14 mouse cellular contexts compared by ENCODE assay signal in genomic region chr19:10345696-10346095, GRCm38 (mm10). TPM values are rescaled to one million over a fixed set of nuclear protein-coding genes. Genes with fewer than 3 reads are reported as not detected.
DNase-seq lines count a peak whose midpoint lies in the region; ATAC-seq and TF ChIP-seq lines count a peak whose summit lies in the region.
"Had no signal": no experiment of that assay in that cellular context is flagged by ENCODE, and none has a peak within 500 bp of the region (broad histone marks: within the 10 kb centered on the region; RNA-seq: fewer than 3 reads in every experiment).

No protein-coding gene starts in this region.

- DNase-seq in kidney, adult 9 months, result no peak
- no peak for DNase-seq in midbrain, embryonic 10.5 days (ENCODE audit: low spot score)
- no peak for DNase-seq in liver, embryonic 11.5 days (ENCODE audit: low spot score)
- no peak for DNase-seq in adrenal gland, postnatal 36 days
- DNase-seq: adrenal gland, adult 2 months; cerebellum, adult 8-10 months; embryo, embryonic 11 days; lung, adult 18-20 months had no signal

- no peak overlapping the region for H3K4me2 ChIP-seq in kidney, embryonic 15.5 days
- no peak overlapping the region for H3K4me2 ChIP-seq in midbrain, embryonic 13.5 days (replicated peaks)
- H3K4me2 ChIP-seq in liver, embryonic 11.5 days, result no peak overlapping the region
- H3K4me2 ChIP-seq: heart, embryonic 15.5 days; hindbrain, embryonic 12.5 days; midbrain, embryonic 12.5 days had no signal

- no peak overlapping the region for H3K9ac ChIP-seq in kidney, embryonic 15.5 days
- no peak overlapping the region for H3K9ac ChIP-seq in midbrain, embryonic 13.5 days (replicated peaks)
- no peak overlapping the region for H3K9ac ChIP-seq in ES-Bruce4 (ENCODE audit: low read depth, poor library complexity, severe bottlenecking)
- H3K9ac ChIP-seq in liver, embryonic 11.5 days (ENCODE audit: low read depth, low read length), result no peak overlapping the region
- H3K9ac ChIP-seq: heart, embryonic 15.5 days; hindbrain, embryonic 12.5 days; midbrain, embryonic 12.5 days had no signal

- H3K9me3 ChIP-seq in kidney, embryonic 15.5 days (replicated peaks), result no peaks in the 10 kb centered on the region
- no peaks in the 10 kb centered on the region for H3K9me3 ChIP-seq in midbrain, embryonic 10.5 days (replicated peaks)
- peaks cover 3% of the 10 kb centered on the region; the same call in 1 of the 2 replicates for H3K9me3 ChIP-seq in midbrain, embryonic 13.5 days
- no peaks in the 10 kb centered on the region for H3K9me3 ChIP-seq in ES-Bruce4 (replicated peaks; ENCODE audit: control insufficient read depth, insufficient read depth, low read length, poor library complexity, severe bottlenecking)
- H3K9me3 ChIP-seq in liver, embryonic 11.5 days (ENCODE audit: control insufficient read depth, low read length), result no peaks in the 10 kb centered on the region
- H3K9me3 ChIP-seq: heart, embryonic 15.5 days; hindbrain, embryonic 12.5 days had no signal

- H3K4me1 ChIP-seq in kidney, embryonic 15.5 days, result peaks cover 18% of the 10 kb centered on the region
- H3K4me1 ChIP-seq in midbrain, embryonic 10.5 days, result peaks cover 55% of the 10 kb centered on the region
- H3K4me1 ChIP-seq in midbrain, embryonic 13.5 days (replicated peaks), result peaks cover 39% of the 10 kb centered on the region
- H3K4me1 ChIP-seq in ES-Bruce4 (ENCODE audit: control insufficient read depth, insufficient read depth, low read length), result peaks cover 2% of the 10 kb centered on the region
- H3K4me1 ChIP-seq in liver, embryonic 11.5 days (replicated peaks; ENCODE audit: control insufficient read depth, insufficient read depth, low read length), result no peaks in the 10 kb centered on the region

- TF ChIP-seq POLR2A in ES-Bruce4 (IDR thresholded peaks at IDR 0.05; ENCODE audit: insufficient read depth, low read length), result no peak

- no peak overlapping the region for H3K27ac ChIP-seq in kidney, embryonic 15.5 days
- H3K27ac ChIP-seq in midbrain, embryonic 10.5 days (replicated peaks), result peak overlapping the region; percentile 39; the same call in 1 of the 2 replicates
- no peak overlapping the region for H3K27ac ChIP-seq in midbrain, embryonic 13.5 days
- no peak overlapping the region for H3K27ac ChIP-seq in ES-Bruce4 (ENCODE audit: insufficient read depth, low read length)
- no peak overlapping the region for H3K27ac ChIP-seq in liver, embryonic 11.5 days (ENCODE audit: low read depth, low read length)
- H3K27ac ChIP-seq: heart, embryonic 15.5 days; hindbrain, embryonic 12.5 days; midbrain, embryonic 12.5 days had no signal

- no peak overlapping the region for H3K4me3 ChIP-seq in kidney, embryonic 15.5 days (replicated peaks)
- H3K4me3 ChIP-seq in midbrain, embryonic 10.5 days, result no peak overlapping the region
- H3K4me3 ChIP-seq in midbrain, embryonic 13.5 days (replicated peaks), result no peak overlapping the region
- H3K4me3 ChIP-seq in ES-Bruce4 (ENCODE audit: low read depth, low read length), result peak overlapping the region; percentile 2; the same call in 1 of the 2 replicates
- no peak overlapping the region for H3K4me3 ChIP-seq in liver, embryonic 11.5 days (ENCODE audit: low read depth, low read length)
- H3K4me3 ChIP-seq: heart, embryonic 15.5 days; hindbrain, embryonic 12.5 days; midbrain, embryonic 12.5 days had no signal

- 36% methylated on average over 12 of the region's 12 CpGs for WGBS in kidney, embryonic 15.5 days
- WGBS in midbrain, embryonic 10.5 days, result 48% methylated on average over 12 of the region's 12 CpGs
- 44% methylated on average over 12 of the region's 12 CpGs for WGBS in midbrain, embryonic 13.5 days
- WGBS in liver, embryonic 11.5 days, result 24% methylated on average over 12 of the region's 12 CpGs

- no peaks in the 10 kb centered on the region for H3K36me3 ChIP-seq in kidney, embryonic 15.5 days
- no peaks in the 10 kb centered on the region for H3K36me3 ChIP-seq in midbrain, embryonic 10.5 days
- no peaks in the 10 kb centered on the region for H3K36me3 ChIP-seq in midbrain, embryonic 13.5 days
- H3K36me3 ChIP-seq in ES-Bruce4 (ENCODE audit: control insufficient read depth, insufficient read depth, low read length, poor library complexity, severe bottlenecking), result no peaks in the 10 kb centered on the region
- no peaks in the 10 kb centered on the region for H3K36me3 ChIP-seq in liver, embryonic 11.5 days (ENCODE audit: control insufficient read depth, insufficient read depth, low read length)
- H3K36me3 ChIP-seq: heart, embryonic 15.5 days; hindbrain, embryonic 12.5 days; midbrain, embryonic 12.5 days had no signal

- ATAC-seq in kidney, embryonic 15.5 days (replicated peaks; ENCODE audit: low FRiP score), result peak; percentile 41; the same call in 1 of the 2 replicates
- ATAC-seq in midbrain, embryonic 13.5 days, result no peak
- peak; percentile 41; the same call in 1 of the 2 replicates for ATAC-seq in liver, embryonic 11.5 days (replicated peaks; ENCODE audit: low FRiP score)

- no peak for TF ChIP-seq CTCF in ES-Bruce4 (IDR thresholded peaks at IDR 0.05; ENCODE audit: low read depth, low read length)

- peaks cover 20% of the 10 kb centered on the region for H3K27me3 ChIP-seq in kidney, embryonic 15.5 days
- H3K27me3 ChIP-seq in midbrain, embryonic 10.5 days (ENCODE audit: low read depth, poor library complexity, severe bottlenecking), result peaks cover 42% of the 10 kb centered on the region
- H3K27me3 ChIP-seq in midbrain, embryonic 13.5 days, result peaks cover 16% of the 10 kb centered on the region; the same call in 1 of the 2 replicates
- H3K27me3 ChIP-seq in ES-Bruce4 (ENCODE audit: control insufficient read depth, insufficient read depth, low read length, poor library complexity, severe bottlenecking), result no peaks in the 10 kb centered on the region
- H3K27me3 ChIP-seq in liver, embryonic 11.5 days (replicated peaks; ENCODE audit: control insufficient read depth, insufficient read depth, low read length), result peaks cover 4% of the 10 kb centered on the region; the same call in 1 of the 2 replicates

- TF ChIP-seq EP300 in ES-Bruce4 (IDR thresholded peaks at IDR 0.05; ENCODE audit: insufficient read depth, low read depth, low read length), result no peak

RNA-seq across cellular contexts. Expression of gene Dagla, which starts 41.0 kb away (rescaled TPM):
- 3.1 and 3.7 TPM in 2 replicates for polyA plus RNA-seq in kidney, embryonic 15.5 days (2015; fragmentation: Nextera tagmentation; extraction: Ambion mirVana)
- 1.8 and 2.7 TPM in 2 replicates for polyA plus RNA-seq in midbrain, embryonic 10.5 days (2016; fragmentation: Nextera tagmentation; extraction: Ambion mirVana)
- 5.1 and 5.3 TPM in 2 replicates for polyA plus RNA-seq in midbrain, embryonic 13.5 days (2015; fragmentation: Nextera tagmentation; extraction: Ambion mirVana)
- polyA plus RNA-seq in ES-Bruce4 (2011; ENCODE audit: insufficient read depth, insufficient read length, low read depth, missing spikeins), result 1.2 and 1.6 TPM in 2 replicates
- 0.77 and 0.82 TPM in 2 replicates for polyA plus RNA-seq in liver, embryonic 11.5 days (2014; fragmentation: Nextera tagmentation; extraction: Ambion mirVana)
- total RNA-seq in adrenal gland, postnatal 36 days (2021), result 1 to 10 TPM; 4.0 to 5.6 TPM

RNA-seq across cellular contexts. Expression of gene Syt7, which starts 43.2 kb away (rescaled TPM):
- polyA plus RNA-seq in kidney, embryonic 15.5 days (2015; fragmentation: Nextera tagmentation; extraction: Ambion mirVana), result 1.5 and 2.3 TPM in 2 replicates
- 1.6 and 2.2 TPM in 2 replicates for polyA plus RNA-seq in midbrain, embryonic 10.5 days (2016; fragmentation: Nextera tagmentation; extraction: Ambion mirVana)
- 8.2 and 8.8 TPM in 2 replicates for polyA plus RNA-seq in midbrain, embryonic 13.5 days (2015; fragmentation: Nextera tagmentation; extraction: Ambion mirVana)
- 4.1 and 4.9 TPM in 2 replicates for polyA plus RNA-seq in ES-Bruce4 (2011; ENCODE audit: insufficient read depth, insufficient read length, low read depth, missing spikeins)
- 1.2 and 1.4 TPM in 2 replicates for polyA plus RNA-seq in liver, embryonic 11.5 days (2014; fragmentation: Nextera tagmentation; extraction: Ambion mirVana)
- 10 to 100 TPM; 17.7 to 29.8 TPM for total RNA-seq in adrenal gland, postnatal 36 days (2021)
